Mouse (Mus musculus): Measurements from ENCODE around the gene Foxp4. TPM values are rescaled to one million over a fixed set of nuclear protein-coding genes. Genes with fewer than 3 reads are reported as not detected.

The Foxp4 gene
- polyA plus RNA-seq, 1 experiment from 2014 or later = 41.7 TPM

DNA sequence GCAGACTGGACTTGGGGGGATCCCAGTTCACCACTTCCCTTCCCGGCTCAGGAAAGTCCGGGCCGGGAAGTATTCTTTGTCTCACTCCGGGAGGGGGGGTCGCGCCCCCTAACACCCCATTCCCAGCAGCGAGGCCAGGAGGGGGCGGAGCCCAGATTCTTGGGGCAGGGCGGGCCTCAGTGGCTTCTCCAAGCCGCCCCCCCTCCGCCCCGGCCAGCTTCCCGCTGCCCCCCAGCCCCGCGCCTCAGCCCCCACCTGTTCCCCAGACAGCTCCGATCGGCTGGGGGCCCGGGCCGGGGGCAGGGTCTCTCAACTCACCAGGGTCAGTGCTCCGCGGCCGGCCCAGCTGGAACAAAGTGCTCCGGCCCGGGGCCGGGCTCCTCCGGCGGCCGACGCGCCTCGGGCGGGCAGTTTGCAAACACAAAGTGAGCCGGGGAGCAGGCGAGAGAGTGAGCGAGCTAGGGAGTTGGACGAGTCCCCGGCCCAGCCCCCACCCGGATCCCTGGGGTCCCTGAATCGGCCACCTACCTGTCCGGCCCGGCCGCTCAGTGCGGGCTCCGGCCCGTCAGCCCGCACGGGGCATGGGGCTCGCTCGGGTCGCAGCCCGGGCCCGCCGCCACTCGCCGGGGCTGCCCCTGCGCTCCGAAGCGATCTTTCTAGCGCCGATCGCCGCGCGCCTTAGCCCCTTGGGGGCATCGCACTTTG lies 615 bp downstream of the Foxp4 start:
- ATAC-seq (ENCODE audit: low FRiP score) = peak; percentile 43
- Histone ChIP-seq H3K4me2 (replicated peaks) (peak overlapping the region; percentile 87), H3K9me3 (replicated peaks) (no peaks in the 10 kb centered on the region), H3K27ac (peak overlapping the region; percentile 93), H3K36me3 (no peaks in the 10 kb centered on the region), H3K9ac (peak overlapping the region; percentile 88), H3K4me3 (peak overlapping the region; percentile 78), H3K27me3 (peaks cover 15% of the 10 kb centered on the region), H3K4me1 (peaks cover 58% of the 10 kb centered on the region)
- under 1% methylated on average over 56 of the region's 65 CpGs for WGBS

- H3K27me3 ChIP-seq = peaks cover 18% of the 10 kb centered on the region
- no peak for ATAC-seq (ENCODE audit: low FRiP score)
These were observed 1.3 kb downstream of the Foxp4 start for GRCm38 (mm10) chr17:47923011-47923677.

GRCm38 (mm10) chr17:47922579-47922978 lies 1.9 kb downstream of the Foxp4 start:
- no peak for ATAC-seq (ENCODE audit: low FRiP score)
- no peaks in the 10 kb centered on the region for H3K9me3 ChIP-seq (replicated peaks)
- H3K9ac ChIP-seq = peak overlapping the region; percentile 88
- H3K4me3 ChIP-seq = peak overlapping the region; percentile 78
- peaks cover 68% of the 10 kb centered on the region for H3K4me1 ChIP-seq
- WGBS = 1% methylated on average over 24 of the region's 24 CpGs
- no peaks in the 10 kb centered on the region for H3K36me3 ChIP-seq
- peak overlapping the region; percentile 87 for H3K4me2 ChIP-seq (replicated peaks)
- no peak overlapping the region for H3K27ac ChIP-seq
- H3K27me3 ChIP-seq = peaks cover 24% of the 10 kb centered on the region

More at GRCm38 (mm10) chr17:47923011-47923677, 1.3 kb downstream of the Foxp4 start:
- Histone ChIP-seq H3K9me3 (replicated peaks) (no peaks in the 10 kb centered on the region), H3K4me1 (peaks cover 63% of the 10 kb centered on the region), H3K4me2 (replicated peaks) (peak overlapping the region; percentile 87), H3K9ac (peak overlapping the region; percentile 88), H3K4me3 (peak overlapping the region; percentile 78), H3K36me3 (no peaks in the 10 kb centered on the region), H3K27ac (peak overlapping the region; percentile 93; the same call in 1 of the 2 replicates)
- WGBS = under 1% methylated on average over 28 of the region's 28 CpGs

GRCm38 (mm10) chr17:47922116-47922515 lies 2.3 kb downstream of the Foxp4 start:
- Histone ChIP-seq H3K36me3 (no peaks in the 10 kb centered on the region), H3K4me2 (replicated peaks) (peak overlapping the region; percentile 87), H3K4me1 (peaks cover 68% of the 10 kb centered on the region), H3K9ac (peak overlapping the region; percentile 88), H3K27ac (peak overlapping the region; percentile 24; the same call in 1 of the 2 replicates), H3K9me3 (replicated peaks) (no peaks in the 10 kb centered on the region), H3K27me3 (peaks cover 24% of the 10 kb centered on the region), H3K4me3 (peak overlapping the region; percentile 78)
- ATAC-seq (ENCODE audit: low FRiP score) = no peak
- WGBS = 1% methylated on average over 21 of the region's 21 CpGs

GRCm38 (mm10) chr17:47921136-47921665 lies 3.2 kb downstream of the Foxp4 start:
- WGBS = 28% methylated on average over 4 of the region's 4 CpGs
- Histone ChIP-seq H3K4me2 (replicated peaks) (peak overlapping the region; percentile 87), H3K9ac (peak overlapping the region; percentile 88; the same call in 1 of the 2 replicates), H3K27ac (no peak overlapping the region), H3K4me3 (peak overlapping the region; percentile 78), H3K9me3 (replicated peaks) (no peaks in the 10 kb centered on the region), H3K4me1 (peaks cover 73% of the 10 kb centered on the region), H3K27me3 (peaks cover 33% of the 10 kb centered on the region), H3K36me3 (0 out of 2 replicates have a peak, but pooled peaks cover 2% of the 10 kb centered on the region)
- no peak for ATAC-seq (ENCODE audit: low FRiP score)

- Histone ChIP-seq H3K4me1 (peaks cover 76% of the 10 kb centered on the region), H3K27ac (0 out of 2 replicates have a peak overlapping the region, but pooled peaks have one; percentile 1), H3K4me3 (no peak overlapping the region), H3K4me2 (replicated peaks) (peak overlapping the region; percentile 87), H3K9me3 (replicated peaks) (no peaks in the 10 kb centered on the region), H3K27me3 (peaks cover 35% of the 10 kb centered on the region), H3K9ac (peak overlapping the region; percentile 15), H3K36me3 (0 out of 2 replicates have a peak, but pooled peaks cover 4% of the 10 kb centered on the region)
- 27% methylated on average over 5 of the region's 5 CpGs for WGBS
- ATAC-seq (ENCODE audit: low FRiP score) = no peak
These were observed 4.6 kb downstream of the Foxp4 start for GRCm38 (mm10) chr17:47919826-47920225.

DNA sequence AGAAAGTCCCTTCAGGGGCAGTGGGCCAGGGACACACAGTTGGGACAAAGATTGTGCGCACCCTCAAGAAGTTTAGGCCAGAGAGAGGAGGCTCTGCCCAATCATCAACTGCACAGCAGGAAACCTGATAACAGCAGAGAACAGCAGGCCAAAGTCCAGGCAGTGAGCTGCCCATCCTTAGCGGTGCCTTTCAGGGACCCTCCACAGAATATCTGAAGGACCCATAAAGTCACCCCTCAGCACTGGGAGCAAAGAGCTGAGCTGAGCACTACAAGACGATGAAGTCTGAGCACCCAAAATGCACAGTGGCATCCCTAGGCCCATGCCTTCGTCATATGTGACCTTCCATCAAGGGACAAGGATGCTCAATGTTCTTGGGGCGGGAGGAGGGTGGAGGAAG lies 6.5 kb downstream of the Foxp4 start:
- H3K4me2 ChIP-seq (replicated peaks) = no peak overlapping the region
- H3K27ac ChIP-seq = no peak overlapping the region
- no peak overlapping the region for H3K9ac ChIP-seq
- peaks cover 44% of the 10 kb centered on the region for H3K27me3 ChIP-seq
- WGBS = 84% methylated on average over 5 of the region's 5 CpGs
- no peak for ATAC-seq (ENCODE audit: low FRiP score)
- H3K4me3 ChIP-seq = no peak overlapping the region
- H3K36me3 ChIP-seq = 0 out of 2 replicates have a peak, but pooled peaks cover 4% of the 10 kb centered on the region
- peaks cover 74% of the 10 kb centered on the region for H3K4me1 ChIP-seq
- no peaks in the 10 kb centered on the region for H3K9me3 ChIP-seq (replicated peaks)

DNA sequence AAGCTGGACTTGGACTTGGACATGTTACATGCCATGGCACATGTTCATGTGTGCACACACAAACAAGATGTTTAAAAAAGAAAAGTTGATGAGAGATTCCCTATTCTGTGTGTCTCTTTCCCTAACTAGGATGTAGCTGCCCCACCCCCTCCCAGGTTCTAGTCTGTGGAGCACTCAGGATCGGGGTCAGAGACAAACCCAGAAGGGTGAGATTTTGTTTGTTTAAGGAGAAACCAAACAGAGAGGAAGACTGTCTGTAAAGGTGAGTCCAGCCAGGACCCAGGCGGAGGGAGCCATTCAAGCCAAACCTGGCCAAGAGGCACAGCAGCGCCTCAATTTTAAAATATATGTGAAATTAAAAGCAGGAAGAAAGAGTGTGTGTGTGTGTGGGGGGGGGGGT lies 7.2 kb downstream of the Foxp4 start:
- Histone ChIP-seq H3K27me3 (peaks cover 48% of the 10 kb centered on the region), H3K4me2 (replicated peaks) (no peak overlapping the region), H3K9me3 (replicated peaks) (no peaks in the 10 kb centered on the region), H3K36me3 (0 out of 2 replicates have a peak, but pooled peaks cover 4% of the 10 kb centered on the region), H3K4me1 (peaks cover 67% of the 10 kb centered on the region), H3K27ac (no peak overlapping the region), H3K9ac (no peak overlapping the region), H3K4me3 (no peak overlapping the region)
- no peak for ATAC-seq (ENCODE audit: low FRiP score)
- 86% methylated on average over 3 of the region's 3 CpGs for WGBS

- H3K4me3 ChIP-seq = no peak overlapping the region
- peak; percentile 42 for ATAC-seq (ENCODE audit: low FRiP score)
- H3K9ac ChIP-seq = no peak overlapping the region
- peaks cover 62% of the 10 kb centered on the region for H3K4me1 ChIP-seq
- 0 out of 2 replicates have a peak, but pooled peaks cover 4% of the 10 kb centered on the region for H3K36me3 ChIP-seq
- peaks cover 46% of the 10 kb centered on the region for H3K27me3 ChIP-seq
- H3K4me2 ChIP-seq (replicated peaks) = no peak overlapping the region; the same call in 1 of the 2 replicates
- H3K27ac ChIP-seq = no peak overlapping the region
- WGBS = 18% methylated on average over 9 of the region's 9 CpGs
- no peaks in the 10 kb centered on the region for H3K9me3 ChIP-seq (replicated peaks)
These were observed 9.7 kb downstream of the Foxp4 start for GRCm38 (mm10) chr17:47914676-47915219.

- H3K4me2 ChIP-seq (replicated peaks) = peak overlapping the region; percentile 50
- no peaks in the 10 kb centered on the region for H3K36me3 ChIP-seq
- H3K27ac ChIP-seq = no peak overlapping the region
- peak overlapping the region; percentile 36; the same call in 1 of the 2 replicates for H3K9ac ChIP-seq
- peaks cover 28% of the 10 kb centered on the region for H3K27me3 ChIP-seq
- WGBS = 12% methylated on average over 50 of the region's 51 CpGs
- H3K4me3 ChIP-seq = peak overlapping the region; percentile 25
- ATAC-seq (ENCODE audit: low FRiP score) = peak; percentile 19; the same call in 1 of the 2 replicates
- peaks cover 63% of the 10 kb centered on the region for H3K4me1 ChIP-seq
- H3K9me3 ChIP-seq (replicated peaks) = no peaks in the 10 kb centered on the region
These were observed 15.1 kb downstream of the Foxp4 start for GRCm38 (mm10) chr17:47909091-47910001.

GRCm38 (mm10) chr17:47908079-47908478 lies 16.4 kb downstream of the Foxp4 start:
- H3K9me3 ChIP-seq (replicated peaks) = no peaks in the 10 kb centered on the region
- ATAC-seq (ENCODE audit: low FRiP score) = no peak
- no peak overlapping the region for H3K4me2 ChIP-seq (replicated peaks)
- H3K4me3 ChIP-seq = no peak overlapping the region
- 71% methylated on average over 2 of the region's 2 CpGs for WGBS
- no peak overlapping the region for H3K9ac ChIP-seq
- no peak overlapping the region for H3K27ac ChIP-seq
- peaks cover 25% of the 10 kb centered on the region for H3K27me3 ChIP-seq
- H3K4me1 ChIP-seq = peaks cover 65% of the 10 kb centered on the region
- 0 out of 2 replicates have a peak, but pooled peaks cover under 1% of the 10 kb centered on the region for H3K36me3 ChIP-seq

Data from hindbrain, embryonic 12.5 days (tissue).